Mouse (Mus musculus) liver, adult (tissue): ENCODE data around the gene Tbata.

Experiments used
- GATA4 ChIP-seq: IDR thresholded peaks from 2 replicates; pipeline ENCODE4 v1.6.1; 2014; ENCODE audit warnings: mild to moderate bottlenecking, low read length; ENCODE audit not compliant: insufficient replicate concordance

Gene Tbata

GRCm38 (mm10) chr10:61187001-61187400 is 15.2 kb downstream of the Tbata start:
- TF ChIP-seq GATA4, result no peak

- no peak for TF ChIP-seq GATA4
These were observed 16.3 kb downstream of the Tbata start for GRCm38 (mm10) chr10:61188010-61188409.

GRCm38 (mm10) chr10:61194611-61195010 is 22.9 kb downstream of the Tbata start:
- TF ChIP-seq GATA4, result no peak

GRCm38 (mm10) chr10:61195216-61195615 is 23.5 kb downstream of the Tbata start:
- no peak for TF ChIP-seq GATA4

- TF ChIP-seq GATA4, result no peak
These were observed 24.1 kb downstream of the Tbata start for GRCm38 (mm10) chr10:61195718-61196291.

GRCm38 (mm10) chr10:61199566-61200213 is 27.9 kb downstream of the Tbata start:
- TF ChIP-seq GATA4, result no peak

GRCm38 (mm10) chr10:61200232-61200820 is 28.6 kb downstream of the Tbata start:
- TF ChIP-seq GATA4, result no peak

- no peak for TF ChIP-seq GATA4
These were observed 29.2 kb downstream of the Tbata start for GRCm38 (mm10) chr10:61200998-61201397.

- TF ChIP-seq GATA4, result no peak
These were observed 30.0 kb downstream of the Tbata start for GRCm38 (mm10) chr10:61201596-61202318.

GRCm38 (mm10) chr10:61203930-61204329 is 32.2 kb downstream of the Tbata start:
- no peak for TF ChIP-seq GATA4

GRCm38 (mm10) chr10:61208114-61208684 is 36.4 kb downstream of the Tbata start:
- TF ChIP-seq GATA4, result no peak

- no peak for TF ChIP-seq GATA4
These were observed 39.4 kb downstream of the Tbata start for GRCm38 (mm10) chr10:61211105-61211504.

GRCm38 (mm10) chr10:61211743-61212142 is 40.0 kb downstream of the Tbata start:
- TF ChIP-seq GATA4, result no peak

- TF ChIP-seq GATA4, result no peak
These were observed 41.1 kb downstream of the Tbata start for GRCm38 (mm10) chr10:61212817-61213216.

- no peak for TF ChIP-seq GATA4
These were observed 43.9 kb downstream of the Tbata start for GRCm38 (mm10) chr10:61215658-61216057.
